Mouse (Mus musculus) gastrocnemius, adult 2 months (tissue): ENCODE measurements around the gene Ddx21. TPM values are rescaled to one million over a fixed set of nuclear protein-coding genes. Genes with fewer than 3 reads are reported as not detected.
"Not testable (repeated sequence)": the region's sequence is repeated elsewhere in the genome, so short reads cannot be mapped to it uniquely, and the experiment has no call there.

ENCODE experiments used
- DNase-seq: peaks from one replicate; pipeline ENCODE4 v3.0.0; 2022
- H3K27ac ChIP-seq: fragments of 200-600 bp; 2 replicates; pipeline ENCODE4 v1.8.1; 2022; ENCODE audit warnings: mild to moderate bottlenecking
- H3K4me3 ChIP-seq: fragments of 200-600 bp; 2 replicates; pipeline ENCODE4 v1.8.1; 2022; ENCODE audit warnings: mild to moderate bottlenecking, moderate library complexity
- CTCF ChIP-seq: fragments of 200-600 bp; IDR thresholded peaks from 2 replicates; pipeline ENCODE4 v1.8.1; 2022; ENCODE audit warnings: antibody characterized with exemption, mild to moderate bottlenecking, moderate library complexity
- intact Hi-C: fragments of 180-260 bp; cut with DNase I; formaldehyde crosslinking; loops from one replicate; pipeline ENCODE4 v1.15.1; 2025
- total RNA-seq, 2 experiments: library from RNA; stranded (reverse); gene quantifications; 2 replicates each; pipeline ENCODE4 v1.2.3; 2021

Ddx21 gene
- total RNA-seq, 2 experiments from 2014 or later: 31.3 to 34.7 TPM

- DNase-seq: no peak
- no peak for TF ChIP-seq CTCF
- no peak overlapping the region for H3K27ac ChIP-seq
- no peak overlapping the region for H3K4me3 ChIP-seq
- intact Hi-C loops: no loop called here
Observed at GRCm38 (mm10) chr10:62588616-62589015, 13.5 kb downstream of the Ddx21 start.

DNA sequence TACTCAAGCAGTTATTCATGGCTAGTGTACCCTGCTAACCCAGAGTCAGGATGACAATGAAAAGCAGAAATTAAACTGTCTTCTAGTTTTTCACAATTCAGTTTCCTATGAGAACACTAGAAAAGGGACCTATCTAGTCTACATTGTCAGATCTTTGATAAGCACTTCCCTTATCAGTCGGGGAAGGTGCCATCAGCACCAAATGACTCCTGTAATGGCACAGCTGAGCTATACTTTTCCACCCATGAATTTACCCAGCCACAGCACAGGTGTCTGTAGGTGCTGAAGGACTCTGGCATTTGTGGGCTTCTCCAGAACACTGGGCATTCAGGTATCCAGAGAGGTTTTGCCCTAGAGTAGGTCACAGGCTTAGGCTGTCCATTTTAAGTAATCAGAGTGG, 18.8 kb downstream of the Ddx21 start:
- no peak for DNase-seq
- no peak overlapping the region for H3K4me3 ChIP-seq
- no peak overlapping the region for H3K27ac ChIP-seq
- intact Hi-C loops: no loop called here
- no peak for TF ChIP-seq CTCF

DNA sequence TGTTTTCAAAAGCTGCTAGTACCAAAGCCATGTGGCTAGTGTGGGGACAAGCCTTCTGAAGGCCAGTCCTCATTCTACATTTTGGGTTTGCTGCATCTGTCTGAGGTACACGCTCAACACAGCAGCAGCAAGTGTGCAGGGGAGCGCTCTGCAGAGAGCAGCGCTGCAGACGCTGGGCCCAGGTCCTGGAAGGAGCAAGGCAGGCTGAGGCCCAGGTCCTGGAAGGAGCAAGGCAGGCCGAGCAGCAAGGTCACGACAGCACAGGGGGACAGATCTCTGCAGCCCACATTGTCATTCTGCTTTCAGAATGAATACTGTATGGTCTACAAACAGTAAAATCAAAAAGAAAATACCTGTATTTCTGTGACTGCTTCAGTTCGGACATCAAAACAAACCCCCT, 19.4 kb downstream of the Ddx21 start:
- no peak overlapping the region for H3K27ac ChIP-seq
- intact Hi-C loops: no loop called here
- no peak for DNase-seq
- no peak overlapping the region for H3K4me3 ChIP-seq
- no peak for TF ChIP-seq CTCF

- no peak for DNase-seq
- Histone ChIP-seq H3K4me3 (no peak overlapping the region), H3K27ac (no peak overlapping the region)
- TF ChIP-seq CTCF: no peak
- intact Hi-C loops: no loop called here
Observed at GRCm38 (mm10) chr10:62582263-62582662, 19.8 kb downstream of the Ddx21 start.

DNA sequence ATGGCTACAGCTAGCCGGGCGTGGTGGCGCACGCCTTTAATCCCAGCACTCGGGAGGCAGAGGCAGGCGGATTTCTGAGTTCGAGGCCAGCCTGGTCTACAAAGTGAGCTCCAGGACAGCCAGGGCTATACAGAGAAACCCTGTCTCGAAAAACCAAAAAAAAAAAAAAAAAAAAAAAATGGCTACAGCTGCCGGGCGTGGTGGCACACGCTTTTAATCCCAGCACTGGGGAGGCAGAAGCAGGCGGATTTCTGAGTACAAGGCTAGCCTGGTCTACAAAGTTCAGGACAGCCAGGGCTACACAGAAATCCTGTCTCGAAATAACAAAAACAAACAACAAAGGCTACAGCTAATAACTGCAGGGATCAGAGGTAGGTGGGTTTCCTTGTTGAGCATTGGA, 23.0 kb downstream of the Ddx21 start:
- H3K27ac ChIP-seq, DNase-seq, intact Hi-C loops, H3K4me3 ChIP-seq: not testable (repeated sequence)

DNA sequence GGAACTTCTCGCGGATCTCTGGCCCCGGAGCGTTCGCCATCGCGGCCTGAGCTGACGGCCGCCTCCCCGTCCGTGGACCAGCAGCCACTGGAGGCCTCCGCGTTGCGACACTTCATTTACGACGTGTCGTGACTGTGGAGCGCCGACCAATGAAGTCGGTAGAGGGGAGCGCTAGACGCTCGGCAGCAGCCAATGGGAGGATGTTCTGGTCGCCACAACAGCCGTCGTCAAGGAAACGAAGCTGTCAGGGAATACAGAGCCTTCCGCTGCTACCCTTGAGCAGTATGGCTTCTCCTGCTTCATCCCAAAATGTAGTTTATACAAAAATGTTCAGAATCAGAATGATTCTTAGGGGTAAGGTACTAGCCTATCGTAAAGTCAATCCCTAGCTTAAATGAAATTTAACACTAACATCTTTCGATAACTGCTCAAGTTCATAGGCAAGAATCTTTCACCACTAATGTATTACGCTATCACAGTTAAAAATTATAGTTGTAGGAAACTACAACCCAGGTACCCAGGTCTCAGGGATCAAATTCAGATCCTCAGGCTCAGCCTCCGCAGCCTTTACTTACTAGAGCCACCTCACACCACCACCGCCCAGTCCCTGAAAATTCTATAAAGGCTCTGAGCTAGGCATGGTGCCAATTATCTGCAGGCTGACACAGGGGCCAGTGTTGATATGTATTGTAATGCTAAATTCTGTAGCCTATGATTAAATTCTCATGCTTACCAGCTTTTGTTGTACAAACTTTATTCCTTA, 23.6 kb downstream of the Ddx21 start, which contains the start of gene Kif1bp:
Gene Kif1bp, minus strand, starts transcription at position 120 of the 763 bp plus-strand sequence.
- peak; percentile 98 for DNase-seq
- Histone ChIP-seq H3K4me3 (peak within 1 kb of the TSS; percentile 83), H3K27ac (peak within 1 kb of the TSS; percentile 91)
- TF ChIP-seq CTCF: no peak
- intact Hi-C loops: no loop called here

GRCm38 (mm10) chr10:62577673-62578337, 24.3 kb downstream of the Ddx21 start:
- intact Hi-C loops: no loop called here
- H3K27ac ChIP-seq: peak overlapping the region; percentile 91
- no peak for DNase-seq
- TF ChIP-seq CTCF: no peak
- peak overlapping the region; percentile 83 for H3K4me3 ChIP-seq

DNA sequence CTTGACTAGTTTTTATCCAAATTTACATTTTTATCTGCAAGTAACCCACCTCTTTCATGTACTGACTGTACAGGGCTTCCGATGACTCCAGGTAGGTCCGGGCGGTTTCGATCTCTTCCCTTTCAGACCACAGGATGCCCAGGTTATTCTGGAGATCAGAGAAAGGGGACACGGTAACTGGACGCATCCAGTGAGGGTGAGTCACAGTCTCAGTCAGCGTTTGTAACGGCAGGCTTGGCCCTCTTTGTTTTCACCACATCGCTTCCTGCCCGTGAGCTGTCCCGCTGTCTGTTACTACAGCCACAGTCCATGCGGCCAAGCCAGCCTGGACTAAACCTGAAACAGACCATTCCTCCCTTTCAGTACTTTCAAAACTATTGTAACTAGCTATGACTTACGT, 27.1 kb downstream of the Ddx21 start:
- Histone ChIP-seq H3K27ac (no peak overlapping the region), H3K4me3 (no peak overlapping the region)
- no peak for DNase-seq
- no peak for TF ChIP-seq CTCF
- intact Hi-C loops: no loop called here

DNA sequence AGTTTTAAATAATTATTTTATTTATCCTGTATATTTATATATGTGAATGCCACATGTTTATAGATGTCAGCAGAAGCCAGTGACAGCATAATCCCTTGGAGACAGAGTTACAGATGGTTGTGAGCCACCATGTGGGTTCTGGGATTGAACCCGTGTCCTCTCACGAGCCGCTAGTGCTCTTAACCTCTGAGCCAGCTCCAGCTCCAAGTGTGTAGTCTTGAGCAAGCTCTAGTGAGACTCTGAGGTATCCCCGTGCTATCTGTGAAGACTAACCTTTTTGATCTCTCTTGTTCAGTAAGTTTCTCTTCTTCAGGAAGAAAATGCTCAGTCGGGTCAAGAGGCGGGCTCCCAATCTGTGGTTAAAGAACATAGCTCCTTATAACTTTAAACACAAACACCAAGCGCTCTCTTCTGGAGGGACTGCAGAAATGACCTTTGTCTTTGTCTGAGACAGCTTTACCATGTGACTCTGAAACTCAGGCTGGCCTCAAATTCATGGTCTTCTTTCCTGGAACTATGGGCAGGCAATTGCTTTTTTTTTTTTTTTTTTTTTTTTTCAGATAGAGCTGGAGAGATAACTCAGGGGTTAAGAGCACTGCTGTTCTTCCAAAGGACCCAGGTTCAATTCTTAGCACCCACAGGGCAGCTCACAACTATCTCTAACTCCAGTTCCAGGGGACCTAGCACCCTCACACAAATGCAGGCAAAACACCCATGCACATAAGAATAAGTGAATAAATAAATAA, 31.8 kb downstream of the Ddx21 start:
- intact Hi-C loops: no loop called here
- TF ChIP-seq CTCF: no peak
- Histone ChIP-seq H3K4me3 (no peak overlapping the region), H3K27ac (no peak overlapping the region)
- no peak for DNase-seq

DNA sequence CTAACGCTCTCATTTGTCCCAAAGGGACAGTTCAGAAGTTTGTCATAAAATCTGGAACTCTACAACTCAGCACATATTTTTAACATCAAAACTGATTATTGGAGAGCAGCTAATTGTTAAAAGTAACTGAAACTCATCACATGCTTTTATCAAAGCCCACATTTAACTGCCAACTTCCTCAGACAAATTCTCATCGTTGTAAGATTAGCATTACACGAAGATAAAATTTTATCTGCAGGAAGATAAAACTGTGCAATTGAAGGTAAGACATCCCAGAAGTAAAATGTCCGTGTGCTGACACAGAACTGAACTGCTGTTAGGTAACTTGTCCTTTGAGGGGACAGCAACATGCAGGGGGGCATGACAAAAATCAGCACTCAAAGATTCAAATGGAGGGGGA, 33.2 kb downstream of the Ddx21 start:
- no peak overlapping the region for H3K4me3 ChIP-seq
- intact Hi-C loops: no loop called here
- DNase-seq: no peak
- no peak for TF ChIP-seq CTCF
- no peak overlapping the region for H3K27ac ChIP-seq

DNA sequence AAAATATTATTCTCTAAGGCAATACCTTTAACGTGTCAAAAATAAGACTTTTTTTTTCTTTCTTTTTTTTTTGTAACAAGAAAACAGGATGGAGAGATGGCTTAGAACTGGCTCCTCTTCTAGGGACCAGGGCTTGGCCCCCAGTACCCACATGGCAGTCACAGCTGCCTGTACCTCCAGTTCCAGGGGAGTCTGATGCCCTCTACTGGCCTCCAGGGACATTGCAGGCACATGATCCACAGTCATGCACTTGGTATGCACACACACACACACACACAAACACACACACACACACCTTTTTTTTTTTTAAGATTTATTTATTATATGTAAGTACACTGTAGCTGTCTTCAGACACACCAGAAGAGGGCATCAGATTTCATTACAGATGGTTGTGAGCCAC, 44.3 kb downstream of the Ddx21 start:
- DNase-seq: no peak
- Histone ChIP-seq H3K27ac (no peak overlapping the region), H3K4me3 (no peak overlapping the region)
- peak; percentile 45 for TF ChIP-seq CTCF
- intact Hi-C loops: no loop called here

- no peak for DNase-seq
- no peak overlapping the region for H3K4me3 ChIP-seq
- no peak for TF ChIP-seq CTCF
- intact Hi-C loops: no loop called here
- H3K27ac ChIP-seq: no peak overlapping the region
Observed at GRCm38 (mm10) chr10:62556558-62556901, 45.6 kb downstream of the Ddx21 start.

DNA sequence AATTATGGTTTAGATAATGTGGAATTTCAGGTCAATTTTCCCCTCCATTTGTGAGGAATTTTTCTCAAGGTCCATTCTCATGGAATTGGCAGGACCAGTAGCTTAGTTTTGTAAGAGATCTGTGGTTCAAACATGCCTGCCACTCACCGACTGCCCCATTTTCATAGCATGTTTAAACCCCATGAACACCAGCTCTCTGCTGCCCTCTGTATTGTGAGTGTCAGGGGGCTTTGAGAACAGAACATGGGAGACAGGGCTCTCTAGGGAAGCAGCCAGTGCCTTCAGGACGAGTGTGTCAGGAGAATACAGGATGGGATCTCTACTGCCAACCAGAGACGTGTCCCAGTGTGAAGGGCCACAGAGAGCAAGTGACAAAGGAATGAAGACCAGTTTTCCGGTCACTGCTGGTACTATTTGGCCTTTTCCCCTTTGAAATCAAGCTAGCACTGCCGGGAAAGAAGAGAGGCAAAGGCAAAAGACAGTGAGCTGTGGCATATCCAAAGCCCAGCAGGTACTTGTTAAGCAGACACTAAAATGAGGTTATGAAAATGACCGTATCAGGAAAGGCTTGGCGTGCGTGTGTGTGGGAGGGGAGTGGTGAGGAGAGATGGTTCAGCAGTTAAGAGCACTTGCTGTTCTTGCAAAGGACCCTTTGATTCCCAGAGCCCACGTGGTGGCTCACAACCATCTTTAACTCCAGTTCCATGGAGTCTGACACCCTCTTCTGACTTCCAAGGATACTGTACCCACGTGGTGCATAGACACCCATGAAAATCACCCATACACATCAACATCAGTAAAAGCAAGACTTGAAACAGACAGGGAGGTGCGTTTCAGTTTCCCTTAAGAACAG, 46.1 kb downstream of the Ddx21 start:
- Histone ChIP-seq H3K4me3 (no peak overlapping the region), H3K27ac (no peak overlapping the region)
- no peak for DNase-seq
- TF ChIP-seq CTCF: no peak
- intact Hi-C loops: no loop called here
